Mouse (Mus musculus): ENCODE measurements around the gene Arhgef7.

- TF ChIP-seq POLR2A (IDR thresholded peaks at IDR 0.05; ENCODE audit: insufficient read depth, low read length) (no peak), EP300 (IDR thresholded peaks at IDR 0.05; ENCODE audit: insufficient read depth, low read depth, low read length) (no peak)
Measured at GRCm38 (mm10) chr8:11797729-11798479, 70.4 kb downstream of the Arhgef7 start.
